Mouse (Mus musculus): ENCODE results near the gene Vps45.

Gene Vps45

GRCm38 (mm10) chr3:96058231-96058896 is at the start of gene Vps45:
Gene Vps45 (minus strand): TSS chr3:96058466.
- DNase-seq (ENCODE audit: low spot score in 2 of 2) = peak; percentile 64 to 70

GRCm38 (mm10) chr3:96106151-96106550 is 47.9 kb upstream of the Vps45 start:
- no peak for DNase-seq (ENCODE audit: low spot score in 2 of 2)

GRCm38 (mm10) chr3:96105232-96105747 is 47.0 kb upstream of the Vps45 start:
- no peak for DNase-seq (ENCODE audit: low spot score in 2 of 2)

- DNase-seq (ENCODE audit: low spot score in 2 of 2) = peak; percentile 44 to 53
These were observed 46.2 kb upstream of the Vps45 start, which contains the start of gene Otud7b for GRCm38 (mm10) chr3:96104261-96105065. Gene Otud7b (plus strand): TSS chr3:96104527.

- no peak for DNase-seq (ENCODE audit: low spot score in 2 of 2)
These were observed 45.6 kb upstream of the Vps45 start for GRCm38 (mm10) chr3:96103901-96104260.

- DNase-seq (ENCODE audit: low spot score in 2 of 2) = peak; percentile 34 to 40
These were observed 44.0 kb upstream of the Vps45 start for GRCm38 (mm10) chr3:96102100-96102872.

- DNase-seq (ENCODE audit: low spot score in 2 of 2) = no peak
These were observed 40.5 kb upstream of the Vps45 start for GRCm38 (mm10) chr3:96098616-96099267.

GRCm38 (mm10) chr3:96098168-96098567 is 39.9 kb upstream of the Vps45 start:
- DNase-seq (ENCODE audit: low spot score in 2 of 2) = no peak

- no peak for DNase-seq (ENCODE audit: low spot score in 2 of 2)
These were observed 35.9 kb upstream of the Vps45 start for GRCm38 (mm10) chr3:96094203-96094602.

GRCm38 (mm10) chr3:96093509-96093908 is 35.2 kb upstream of the Vps45 start:
- DNase-seq (ENCODE audit: low spot score in 2 of 2) = no peak

GRCm38 (mm10) chr3:96091966-96092365 is 33.7 kb upstream of the Vps45 start:
- no peak for DNase-seq (ENCODE audit: low spot score in 2 of 2)

GRCm38 (mm10) chr3:96091146-96091545 is 32.9 kb upstream of the Vps45 start:
- DNase-seq (ENCODE audit: low spot score in 2 of 2) = no peak

GRCm38 (mm10) chr3:96089882-96090489 is 31.7 kb upstream of the Vps45 start:
- DNase-seq (ENCODE audit: low spot score in 2 of 2) = no peak

- no peak for DNase-seq (ENCODE audit: low spot score in 2 of 2)
These were observed 29.5 kb upstream of the Vps45 start for GRCm38 (mm10) chr3:96087801-96088200.

- no peak for DNase-seq (ENCODE audit: low spot score in 2 of 2)
These were observed 29.0 kb upstream of the Vps45 start for GRCm38 (mm10) chr3:96087219-96087618.

GRCm38 (mm10) chr3:96084146-96084755 is 26.0 kb upstream of the Vps45 start:
- no peak for DNase-seq (ENCODE audit: low spot score in 2 of 2)

GRCm38 (mm10) chr3:96082714-96083508 is 24.6 kb upstream of the Vps45 start:
- DNase-seq (ENCODE audit: low spot score in 2 of 2) = no peak

- no peak for DNase-seq (ENCODE audit: low spot score in 2 of 2)
These were observed 23.8 kb upstream of the Vps45 start for GRCm38 (mm10) chr3:96082100-96082499.

GRCm38 (mm10) chr3:96081650-96082049 is 23.4 kb upstream of the Vps45 start:
- no peak for DNase-seq (ENCODE audit: low spot score in 2 of 2)

GRCm38 (mm10) chr3:96081006-96081405 is 22.7 kb upstream of the Vps45 start:
- DNase-seq (ENCODE audit: low spot score in 2 of 2) = no peak
